Mouse (Mus musculus) induced T-regulatory cell, adult 2 months (primary cell): ENCODE results near the gene Arhgef40.
"Not testable (repeated sequence)": the region's sequence is repeated elsewhere in the genome, so short reads cannot be mapped to it uniquely, and the experiment has no call there.

Experiments used
- DNase-seq: peaks from one replicate; pipeline ENCODE4 v3.0.0-alpha.2; 2012; ENCODE audit warnings: low read depth

Arhgef40 gene

DNA sequence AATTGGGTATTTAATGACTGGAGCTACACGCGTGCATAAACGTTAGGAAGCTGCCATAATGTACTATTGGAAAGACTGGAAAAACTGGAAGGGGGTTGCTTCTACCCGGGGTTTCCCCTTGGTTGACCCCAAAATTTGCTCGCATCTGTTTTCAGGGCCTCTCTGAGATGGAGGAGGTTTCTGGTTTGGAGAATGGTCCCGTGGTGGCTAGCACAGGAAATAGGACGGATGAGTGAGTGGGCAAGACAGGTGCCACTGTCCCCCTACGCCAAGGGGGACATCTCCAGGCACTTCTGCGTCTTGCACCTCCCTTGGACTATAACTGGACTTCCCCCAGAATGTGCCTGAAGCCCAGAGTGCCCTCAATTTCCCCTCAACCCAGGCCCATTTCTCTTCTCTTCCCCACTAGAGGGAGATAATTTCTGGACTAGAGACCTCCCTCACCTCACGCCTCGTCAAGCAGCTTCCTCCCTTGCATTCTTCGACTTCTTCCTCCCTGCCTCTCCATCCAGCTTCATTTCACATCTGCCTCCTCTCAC lies 34.6 kb downstream of the Arhgef40 start:
- no peak for DNase-seq

DNA sequence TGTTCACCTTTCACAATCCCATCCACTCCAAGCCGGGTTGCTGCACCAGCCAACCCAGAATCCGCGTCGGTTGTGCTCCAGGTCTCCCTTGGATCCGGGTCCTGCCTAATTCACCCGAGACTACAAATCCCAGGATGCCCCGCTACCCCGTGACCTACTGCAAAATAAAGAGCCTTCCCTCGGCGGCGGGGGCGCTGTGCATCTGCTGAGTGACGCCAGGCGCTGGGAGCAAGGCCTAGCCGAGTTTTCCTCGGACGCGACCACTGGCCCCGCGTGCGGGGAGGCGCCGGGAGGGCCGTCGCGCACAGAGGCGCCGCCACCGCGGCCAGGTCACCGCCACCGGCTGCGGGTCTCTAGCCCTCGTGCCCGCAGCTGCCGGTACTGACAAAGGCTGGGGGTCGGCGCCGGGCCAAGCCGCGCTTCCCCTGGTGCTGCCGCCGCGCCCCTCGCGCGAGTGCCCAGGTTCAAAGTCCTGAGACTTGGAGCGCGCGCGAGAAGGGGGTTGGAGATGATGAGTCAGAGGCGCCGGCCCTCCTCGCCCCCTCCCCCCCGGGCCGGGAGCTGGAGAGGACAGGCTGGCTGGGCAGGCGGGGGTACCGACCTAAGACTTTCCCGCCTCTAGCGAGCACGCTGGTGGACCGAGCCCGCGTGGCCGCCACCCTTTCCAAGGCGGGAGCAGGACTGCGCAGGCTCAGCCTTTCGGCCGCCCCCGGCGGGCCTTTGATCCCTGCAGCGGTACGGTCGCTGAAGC lies 35.2 kb downstream of the Arhgef40 start:
- peak; percentile 98 for DNase-seq

DNA sequence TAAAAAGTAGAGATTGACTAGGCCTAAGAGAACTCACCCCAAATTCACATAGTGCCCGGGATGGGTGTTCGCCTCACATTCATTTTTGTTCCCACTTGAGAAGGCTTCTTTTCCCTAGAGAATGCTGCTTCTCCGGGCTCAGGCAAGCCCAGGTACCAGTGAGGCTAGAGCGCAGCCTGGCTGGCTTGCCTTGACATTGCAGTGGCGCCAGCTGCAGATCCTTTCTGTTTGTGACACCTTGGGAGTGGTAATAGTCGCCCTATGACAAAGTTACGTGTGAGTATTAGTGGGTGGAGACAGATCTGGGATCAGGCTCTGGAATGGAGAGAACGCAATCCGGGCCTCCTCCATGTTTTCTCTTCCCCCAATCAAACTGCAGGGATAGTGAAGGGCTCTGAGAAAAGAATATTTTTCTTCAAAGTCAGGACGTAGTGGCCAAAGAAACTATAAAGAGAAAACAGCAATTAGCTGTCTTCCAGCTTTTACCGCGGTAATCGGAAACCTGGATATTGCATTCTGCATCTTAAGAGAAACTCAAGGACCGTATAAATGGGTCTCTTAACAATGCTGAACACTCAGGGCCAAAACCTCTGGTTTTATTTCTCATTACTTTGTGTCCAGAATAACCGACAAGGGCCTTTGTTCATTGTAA lies 36.1 kb downstream of the Arhgef40 start, which contains the start of gene Zfp219:
Gene Zfp219, minus strand, starts transcription at position 248 of the 652 bp plus-strand sequence.
- DNase-seq: peak; percentile 78

DNA sequence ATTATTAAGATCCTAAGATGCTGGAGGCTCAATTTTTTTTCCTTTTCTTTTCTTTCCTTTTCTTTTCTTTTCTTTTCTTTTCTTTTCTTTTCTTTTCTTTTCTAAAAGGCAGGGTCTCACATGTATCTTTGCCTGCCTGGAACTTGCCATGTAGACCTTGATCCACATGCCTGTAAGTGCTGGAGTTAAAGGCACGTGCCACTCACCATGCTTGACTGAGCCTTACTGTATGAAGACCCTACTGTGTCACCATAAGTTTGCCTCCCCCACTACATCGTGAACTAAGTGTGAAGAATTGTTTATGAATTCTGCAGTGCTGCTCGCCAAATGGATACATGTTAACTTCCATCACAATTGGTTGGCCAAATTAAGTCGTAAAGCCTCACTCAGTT lies 36.6 kb downstream of the Arhgef40 start:
- no peak for DNase-seq

DNA sequence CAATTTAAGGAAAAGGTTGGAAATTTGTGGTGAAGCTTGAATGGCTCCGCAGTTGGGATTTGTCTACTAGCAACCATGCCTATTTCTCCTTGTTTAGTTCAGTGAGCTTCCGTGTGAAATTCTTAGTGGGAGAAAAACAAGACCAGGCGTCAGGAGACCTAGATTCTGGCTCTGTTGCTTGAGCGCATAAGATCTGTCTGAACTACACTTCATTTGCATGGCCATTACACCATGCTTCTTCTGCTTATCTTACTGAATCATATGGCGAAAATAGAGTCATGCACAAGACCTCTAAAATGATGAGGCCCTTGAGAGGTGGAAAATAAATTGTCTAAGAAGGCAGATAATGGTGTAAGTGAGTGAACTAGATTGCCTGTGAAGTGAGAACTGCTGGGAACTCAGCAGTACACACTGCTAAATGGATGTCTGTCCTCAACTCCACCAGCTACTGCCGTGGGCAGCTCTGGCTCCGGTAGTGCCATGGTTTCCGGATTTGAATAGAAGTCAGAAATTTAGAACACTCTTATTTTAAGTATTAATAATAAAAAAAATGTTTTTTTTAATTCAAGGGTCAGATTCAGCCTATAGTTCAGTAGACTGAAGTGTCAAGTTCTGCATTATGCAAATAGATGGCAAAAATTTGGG lies 37.2 kb downstream of the Arhgef40 start:
- peak; percentile 39 for DNase-seq

DNA sequence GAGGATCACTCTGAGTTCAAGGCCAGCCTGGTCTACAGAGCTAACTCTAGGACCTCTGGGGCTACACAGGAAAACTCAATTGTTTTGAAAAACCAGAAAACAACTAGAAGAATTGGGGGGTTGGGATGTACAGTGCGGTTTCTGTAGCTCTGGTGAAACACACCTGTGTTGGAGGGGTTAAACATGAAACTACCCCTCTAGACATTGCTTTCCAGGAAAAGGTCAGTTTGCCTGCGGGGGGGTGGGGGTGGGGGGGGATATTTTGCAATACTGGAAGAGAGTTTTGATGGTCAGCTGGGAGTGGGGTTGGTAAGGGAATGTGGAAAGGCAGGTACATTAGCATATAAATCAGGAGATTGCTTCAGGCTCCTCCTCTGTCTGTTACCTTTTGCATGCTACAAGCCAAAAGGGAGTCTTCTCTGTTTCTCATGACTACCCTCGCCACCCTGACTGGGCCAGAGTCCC lies 37.8 kb downstream of the Arhgef40 start:
- DNase-seq: no peak

DNA sequence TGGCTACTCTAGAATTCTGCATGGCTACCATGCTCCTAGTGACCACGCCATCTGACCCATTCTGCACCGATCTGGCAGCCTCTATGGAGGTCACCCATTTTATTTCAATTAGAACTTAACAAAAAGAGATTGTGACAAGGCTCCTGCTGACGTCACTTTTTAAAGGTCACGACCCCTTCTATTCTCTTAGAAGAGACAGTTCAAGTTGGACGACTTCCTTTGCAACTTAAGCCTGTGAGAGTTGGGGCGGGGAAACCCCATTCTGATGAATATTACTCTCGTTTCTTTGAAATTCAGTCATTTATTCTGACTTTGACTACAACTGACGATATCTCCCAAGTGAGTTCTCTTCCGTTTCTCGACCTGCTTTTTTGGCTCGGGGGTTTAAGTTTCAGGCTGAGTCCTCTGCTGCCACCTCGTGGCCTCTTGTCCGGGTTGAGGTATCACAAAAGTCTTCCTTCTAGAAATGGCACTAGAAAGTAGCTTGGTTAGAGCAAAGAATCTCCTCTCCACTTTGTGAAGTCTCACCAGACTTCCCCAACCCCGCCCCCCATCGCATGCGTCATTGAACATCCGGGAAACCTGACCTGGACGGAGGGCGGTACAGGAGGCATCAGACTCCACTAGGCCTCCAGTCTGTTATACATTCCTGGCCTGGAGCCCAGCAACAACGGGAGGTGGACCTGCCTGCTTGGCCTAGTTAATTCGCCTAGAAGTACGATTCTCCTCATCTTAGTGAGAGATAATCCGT lies 38.4 kb downstream of the Arhgef40 start:
- DNase-seq: peak; percentile 98

- no peak for DNase-seq
These were observed 39.6 kb downstream of the Arhgef40 start for GRCm38 (mm10) chr14:52024133-52024532.

DNA sequence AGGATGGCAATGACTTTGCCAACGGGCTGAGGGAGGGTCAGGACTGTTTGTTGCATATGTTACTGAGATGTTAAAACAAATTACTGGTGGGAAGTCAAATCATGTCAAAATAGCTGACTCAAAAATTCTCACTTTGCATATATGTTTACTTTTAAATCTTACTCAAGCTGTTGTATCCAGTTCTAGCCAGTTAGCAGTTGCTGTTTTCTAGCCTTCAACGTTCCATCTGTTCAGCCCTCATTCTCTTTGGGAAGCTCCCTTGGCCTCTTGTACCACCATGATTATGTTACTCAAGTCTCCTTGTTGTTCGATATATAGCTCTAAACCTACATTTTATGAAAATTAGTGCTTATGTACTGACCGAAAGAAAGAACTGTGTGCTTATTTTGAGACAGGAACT lies 41.8 kb downstream of the Arhgef40 start:
- DNase-seq: no peak

- DNase-seq: no peak
These were observed 51.4 kb downstream of the Arhgef40 start for GRCm38 (mm10) chr14:52035926-52036325.

- DNase-seq: no peak
These were observed 54.8 kb downstream of the Arhgef40 start for GRCm38 (mm10) chr14:52039332-52039731.

GRCm38 (mm10) chr14:52042359-52042758 lies 57.8 kb downstream of the Arhgef40 start, which contains the start of gene Olfr221:
Olfr221 (minus strand) TSS chr14:52042459.
- DNase-seq: not testable (repeated sequence)

DNA sequence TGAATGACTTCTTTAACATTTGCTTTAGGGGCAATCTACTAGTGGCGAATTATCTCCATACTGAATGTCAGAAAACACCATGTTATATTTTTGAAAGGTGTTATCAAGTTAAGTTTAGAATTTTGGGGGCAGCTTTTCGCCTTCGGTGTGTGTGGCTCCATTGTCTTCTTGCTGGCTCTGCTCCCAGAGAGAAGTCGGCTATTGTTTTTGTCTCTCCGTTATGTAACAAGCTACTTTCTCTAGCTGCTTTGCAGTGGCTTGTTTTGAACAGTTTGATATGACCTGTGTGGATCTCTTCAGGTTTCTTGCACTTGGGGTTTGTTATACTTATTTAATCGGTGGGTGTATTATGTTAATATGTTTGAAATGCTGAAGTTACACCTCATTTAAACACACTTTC lies 58.9 kb downstream of the Arhgef40 start:
- no peak for DNase-seq

DNA sequence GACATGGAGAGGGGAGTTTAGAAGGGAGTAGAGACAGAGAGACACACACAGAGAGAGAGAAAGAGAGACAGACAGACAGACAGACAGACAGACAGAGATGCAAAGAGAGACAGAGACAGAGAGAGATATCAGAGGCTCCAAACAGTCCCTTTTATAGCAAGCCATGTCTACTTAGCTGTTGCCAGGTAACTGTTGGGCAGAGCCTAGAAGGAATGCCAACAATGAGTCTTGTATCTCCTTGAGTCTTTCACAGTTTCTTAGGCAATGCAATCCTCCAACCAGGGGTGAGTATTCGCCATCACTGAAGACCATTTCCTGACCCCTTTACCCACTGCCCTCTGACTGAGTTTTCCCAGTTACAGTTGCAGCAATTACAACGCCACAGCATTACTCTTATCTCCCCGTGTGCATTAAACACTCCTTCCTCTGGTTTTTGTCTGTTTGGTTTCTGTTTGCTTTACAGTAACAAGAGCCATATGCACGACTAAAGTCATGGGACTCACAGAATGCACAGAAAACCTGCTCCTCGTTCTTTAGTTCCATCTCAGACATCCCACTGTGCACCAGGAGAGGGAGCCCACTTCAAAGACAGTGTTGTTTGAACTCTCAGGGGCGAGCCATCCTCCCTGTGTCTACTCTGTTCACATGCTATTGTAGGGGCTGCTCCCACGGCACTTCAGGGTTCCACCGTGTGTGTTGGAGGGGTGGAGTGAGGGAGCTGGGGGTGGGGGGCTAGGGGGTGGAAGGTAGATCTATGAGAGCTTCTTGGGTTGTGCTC lies 60.6 kb downstream of the Arhgef40 start:
- DNase-seq: peak; percentile 48

DNA sequence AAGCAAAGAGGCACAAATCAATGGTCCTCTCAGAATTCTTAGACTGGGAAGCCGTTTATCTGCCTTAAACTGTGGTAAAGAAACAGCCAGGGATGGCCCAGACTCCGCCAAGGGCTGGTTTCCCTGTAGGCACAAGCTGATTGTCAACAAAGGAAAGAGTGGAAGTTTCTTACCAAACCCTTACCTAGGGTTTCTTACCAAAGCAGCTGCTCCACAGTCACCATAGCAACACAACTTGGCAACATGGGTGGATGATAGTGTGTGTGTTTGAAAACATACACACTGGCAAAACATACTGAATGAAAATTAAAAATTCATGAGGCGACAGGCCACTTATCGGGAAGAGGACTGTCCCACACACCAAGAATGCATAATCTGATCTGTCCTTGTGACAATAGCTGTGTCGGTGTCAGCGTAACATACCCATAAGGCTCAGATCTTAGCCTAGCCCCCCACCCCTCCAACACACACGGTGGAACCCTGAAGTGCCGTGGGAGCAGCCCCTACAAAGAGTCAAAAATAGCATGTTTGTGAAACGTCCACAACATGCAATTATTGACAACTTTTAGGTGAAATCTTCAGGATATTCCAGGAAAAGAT lies 61.5 kb downstream of the Arhgef40 start:
- DNase-seq: no peak

DNA sequence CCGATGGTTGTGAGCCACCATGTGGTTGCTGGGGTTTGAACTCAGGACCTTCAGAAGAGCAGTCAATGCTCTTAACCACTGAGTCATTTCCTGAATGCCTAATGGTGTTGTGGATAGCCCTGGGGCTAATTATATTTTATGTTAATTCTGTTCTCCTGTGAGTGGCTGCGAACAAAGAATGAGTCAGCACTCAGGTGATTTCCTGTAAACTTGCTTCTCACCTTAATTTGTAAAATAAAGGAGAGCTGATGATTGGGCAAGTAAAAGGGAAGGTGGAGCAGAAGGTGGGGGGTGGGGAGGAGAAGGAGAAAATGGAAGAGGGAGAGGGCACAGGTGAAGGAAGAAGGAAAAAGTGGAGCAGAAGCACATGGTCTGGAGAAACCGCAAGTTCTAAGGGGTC lies 68.2 kb downstream of the Arhgef40 start:
- DNase-seq: not testable (repeated sequence)
